Mouse (Mus musculus) hindbrain, embryonic 11.5 days (tissue): ENCODE results near the gene Hecw2. TPM values are rescaled to one million over a fixed set of nuclear protein-coding genes. Genes with fewer than 3 reads are reported as not detected.

Experiments used
- ATAC-seq: fragments of 200-750 bp; cut with Nextera tagmentation; 2 replicates; pipeline ENCODE4 v1.8.0; 2017; ENCODE audit warnings: mild to moderate bottlenecking, moderate TSS enrichment, moderate library complexity; ENCODE audit not compliant: low FRiP score
- DNase-seq: peaks from one replicate; pipeline ENCODE4 v3.0.0-alpha.2; 2015; ENCODE audit warnings: low spot score
- H3K27ac ChIP-seq: fragments of 300-500 bp; sonication (generic); 2 replicates; pipeline ENCODE4 v1.5.1; 2014; ENCODE audit warnings: mild to moderate bottlenecking, low read depth, low read length
- H3K27me3 ChIP-seq: fragments of 300-500 bp; sonication (generic); 2 replicates; pipeline ENCODE4 v1.6.1; 2014; ENCODE audit warnings: mild to moderate bottlenecking, low read length, moderate library complexity, mixed read lengths; ENCODE audit not compliant: control insufficient read depth, insufficient read depth
- H3K36me3 ChIP-seq: fragments of 300-500 bp; sonication (generic); 2 replicates; pipeline ENCODE4 v1.6.1; 2014; ENCODE audit warnings: mild to moderate bottlenecking, low read length, moderate library complexity, mixed read lengths; ENCODE audit not compliant: control insufficient read depth, insufficient read depth
- H3K4me1 ChIP-seq: fragments of 300-500 bp; sonication (generic); replicated peaks from 2 replicates; pipeline ENCODE4 v1.6.1; 2014; ENCODE audit warnings: low read length, mixed read lengths; ENCODE audit not compliant: control insufficient read depth, insufficient read depth
- H3K4me2 ChIP-seq: fragments of 300-500 bp; sonication (generic); replicated peaks from 2 replicates; pipeline ENCODE4 v1.6.1; 2014; ENCODE audit warnings: mild to moderate bottlenecking, low read depth, low read length
- H3K4me3 ChIP-seq: fragments of 300-500 bp; sonication (generic); 2 replicates; pipeline ENCODE4 v1.5.1; 2014; ENCODE audit warnings: low read depth, low read length
- H3K9ac ChIP-seq: fragments of 300-500 bp; sonication (generic); 2 replicates; pipeline ENCODE4 v1.6.1; 2014; ENCODE audit warnings: low read depth, low read length
- H3K9me3 ChIP-seq: fragments of 300-500 bp; sonication (generic); 2 replicates; pipeline ENCODE4 v1.6.1; 2016; ENCODE audit warnings: low read length; ENCODE audit not compliant: control insufficient read depth
- WGBS: fragments of 180-500 bp; shearing (Covaris S2); extraction: QIAGEN DNeasy Blood & Tissue Kit; methylation state at CpG from one replicate; pipeline ENCODE4 v1.1.7; 2014; 5-methylcytosine and 5-hydroxymethylcytosine counted together
- polyA plus RNA-seq: library from polyadenylated mRNA; unstranded; fragments of >200 nt; fragmentation: Nextera tagmentation; extraction: Ambion mirVana; gene quantifications from 2 replicates; pipeline ENCODE4 v1.2.1, GENCODE M21; 2014

Gene Hecw2
- polyA plus RNA-seq, 1 experiment from 2014 or later, result 6.1 TPM

DNA sequence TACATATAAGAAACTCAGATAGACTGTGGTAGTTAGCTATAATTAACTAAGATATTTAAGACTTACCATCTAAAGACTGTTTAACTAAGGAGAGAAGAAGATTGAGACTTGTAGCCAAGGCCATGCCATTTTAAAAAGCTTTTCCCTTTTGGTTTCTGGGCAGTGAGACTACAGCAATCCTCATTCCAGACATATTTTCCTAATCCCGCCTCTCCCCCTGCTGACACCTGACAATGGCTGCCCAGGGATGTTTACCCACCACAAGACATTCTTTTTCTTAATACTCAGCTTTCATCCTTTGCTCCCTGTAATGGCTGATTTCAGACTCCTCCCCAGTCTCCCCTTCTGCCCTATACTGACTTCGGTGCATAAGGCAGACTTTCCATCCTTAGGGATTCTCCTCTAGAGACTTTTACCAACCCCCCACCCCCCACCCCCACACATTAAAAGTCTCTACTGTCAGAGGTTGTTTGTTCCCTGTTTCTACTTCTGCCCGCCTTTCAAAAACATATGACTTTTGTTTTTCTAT lies 328.5 kb downstream of the Hecw2 start:
- Histone ChIP-seq H3K4me2 (no peak overlapping the region), H3K4me1 (no peaks in the 10 kb centered on the region), H3K9ac (no peak overlapping the region), H3K27me3 (no peaks in the 10 kb centered on the region), H3K4me3 (no peak overlapping the region), H3K36me3 (no peaks in the 10 kb centered on the region), H3K9me3 (no peaks in the 10 kb centered on the region), H3K27ac (no peak overlapping the region)
- DNase-seq (no peak), ATAC-seq (no peak)
- WGBS, result 28% methylated on average over 3 of the region's 3 CpGs

DNA sequence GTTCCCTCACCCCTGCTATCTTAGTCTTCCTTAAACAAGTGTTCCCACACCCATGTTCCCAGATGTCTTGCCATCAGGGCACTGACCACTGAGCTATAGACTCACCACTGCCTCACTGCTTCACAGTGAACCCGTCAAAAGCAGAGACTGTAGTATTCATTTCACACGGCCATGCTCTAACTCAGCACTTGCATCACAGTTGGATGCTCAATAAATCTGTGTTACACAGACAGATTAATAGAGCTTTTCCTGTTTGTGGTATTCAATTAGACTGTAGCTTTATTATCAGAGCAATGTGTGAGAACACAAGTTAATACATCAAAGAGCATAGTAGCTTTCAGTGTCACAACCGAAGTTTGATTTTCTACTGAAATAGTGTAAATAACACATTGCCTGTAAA lies 330.9 kb downstream of the Hecw2 start:
- H3K36me3 ChIP-seq, result no peaks in the 10 kb centered on the region
- H3K4me3 ChIP-seq, result no peak overlapping the region
- H3K27me3 ChIP-seq, result no peaks in the 10 kb centered on the region
- DNase-seq (no peak), ATAC-seq (no peak)
- no peak overlapping the region for H3K9ac ChIP-seq
- whole genome bisulfite sequencing, result 82% methylated on average over 3 of the region's 3 CpGs
- H3K4me1 ChIP-seq, result no peaks in the 10 kb centered on the region
- H3K9me3 ChIP-seq, result no peaks in the 10 kb centered on the region
- H3K27ac ChIP-seq, result no peak overlapping the region
- no peak overlapping the region for H3K4me2 ChIP-seq

DNA sequence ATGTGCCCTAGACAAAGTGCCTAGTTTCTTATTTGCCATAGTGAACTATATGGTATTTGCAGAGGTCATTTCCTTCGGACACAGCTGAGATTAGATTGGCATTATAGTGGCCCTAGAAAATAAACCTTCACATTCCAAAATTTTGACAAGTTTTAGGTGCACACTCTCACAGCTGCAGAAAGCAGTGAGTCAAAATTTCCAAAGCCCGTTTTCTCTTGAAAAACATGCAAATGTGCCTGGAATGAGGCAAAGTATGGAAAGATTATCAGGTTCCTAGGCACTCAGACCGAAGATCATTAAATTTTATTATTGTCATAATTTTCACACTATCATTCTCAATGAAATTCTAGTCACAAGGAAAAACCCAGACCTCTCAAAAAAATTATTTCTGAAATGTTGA lies 334.4 kb downstream of the Hecw2 start:
- DNase-seq (no peak), ATAC-seq (no peak)
- 92% methylated on average over 3 of the region's 3 CpGs for WGBS
- no peaks in the 10 kb centered on the region for H3K36me3 ChIP-seq
- H3K27me3 ChIP-seq, result no peaks in the 10 kb centered on the region
- no peak overlapping the region for H3K27ac ChIP-seq
- no peak overlapping the region for H3K9ac ChIP-seq
- no peaks in the 10 kb centered on the region for H3K9me3 ChIP-seq
- no peaks in the 10 kb centered on the region for H3K4me1 ChIP-seq
- H3K4me3 ChIP-seq, result no peak overlapping the region
- no peak overlapping the region for H3K4me2 ChIP-seq

DNA sequence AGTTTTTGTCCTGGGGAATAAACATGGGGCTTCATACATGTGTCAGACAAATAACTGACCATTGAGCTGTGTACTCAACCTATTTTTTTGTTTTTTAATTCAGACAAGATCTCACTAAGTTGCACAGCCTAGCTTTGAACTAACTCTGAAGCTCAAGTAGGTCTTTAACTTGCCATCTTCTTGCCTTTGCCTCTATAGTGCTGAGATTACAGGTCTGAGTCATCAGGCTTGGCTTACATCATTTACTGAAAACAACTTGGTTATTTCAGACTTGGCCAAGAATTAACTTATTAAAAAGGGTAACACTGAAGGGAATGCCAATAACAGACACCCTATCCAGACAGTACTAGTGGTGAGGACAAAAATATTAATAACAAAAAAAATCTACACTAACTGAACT lies 335.8 kb downstream of the Hecw2 start:
- no peak overlapping the region for H3K4me3 ChIP-seq
- H3K9ac ChIP-seq, result no peak overlapping the region
- no peak overlapping the region for H3K4me2 ChIP-seq
- no peaks in the 10 kb centered on the region for H3K27me3 ChIP-seq
- DNase-seq (no peak), ATAC-seq (no peak)
- no peaks in the 10 kb centered on the region for H3K36me3 ChIP-seq
- no peaks in the 10 kb centered on the region for H3K4me1 ChIP-seq
- no peak overlapping the region for H3K27ac ChIP-seq
- H3K9me3 ChIP-seq, result no peaks in the 10 kb centered on the region

DNA sequence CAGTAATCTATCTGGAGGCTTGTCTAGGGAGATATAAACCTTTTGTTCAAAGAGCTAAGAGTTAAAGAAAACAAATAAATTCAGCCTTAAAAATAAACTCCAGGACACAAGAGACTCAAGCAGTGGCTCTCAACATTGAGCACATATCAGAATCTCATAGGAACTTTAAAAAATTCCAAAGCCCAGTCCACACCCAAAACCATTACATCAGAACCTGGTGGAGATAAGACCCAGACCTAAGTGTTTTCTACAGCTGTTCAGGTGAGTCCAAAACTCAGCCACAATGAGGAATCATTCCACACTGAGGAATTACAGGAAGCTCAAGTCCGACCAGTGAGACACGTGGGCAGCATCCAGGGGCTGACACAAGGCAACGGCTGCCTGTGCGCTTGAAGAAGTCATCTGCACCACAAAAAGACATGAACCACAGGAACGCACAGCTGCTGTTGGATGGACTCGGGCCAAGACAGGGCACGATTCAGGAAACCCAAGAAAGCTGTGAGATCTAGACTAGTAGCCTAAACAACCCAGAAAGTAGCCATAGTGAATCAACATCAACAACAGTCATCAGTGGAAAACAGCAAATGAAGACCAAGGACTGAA lies 338.4 kb downstream of the Hecw2 start:
- H3K27me3 ChIP-seq, result no peaks in the 10 kb centered on the region
- H3K9ac ChIP-seq, result no peak overlapping the region
- H3K9me3 ChIP-seq, result no peaks in the 10 kb centered on the region
- H3K4me2 ChIP-seq, result no peak overlapping the region
- ATAC-seq, result no peak
- H3K27ac ChIP-seq, result no peak overlapping the region
- H3K4me3 ChIP-seq, result no peak overlapping the region
- no peaks in the 10 kb centered on the region for H3K36me3 ChIP-seq
- 89% methylated on average over 7 of the region's 7 CpGs for WGBS
- DNase-seq, result no peak
- H3K4me1 ChIP-seq, result no peaks in the 10 kb centered on the region

DNA sequence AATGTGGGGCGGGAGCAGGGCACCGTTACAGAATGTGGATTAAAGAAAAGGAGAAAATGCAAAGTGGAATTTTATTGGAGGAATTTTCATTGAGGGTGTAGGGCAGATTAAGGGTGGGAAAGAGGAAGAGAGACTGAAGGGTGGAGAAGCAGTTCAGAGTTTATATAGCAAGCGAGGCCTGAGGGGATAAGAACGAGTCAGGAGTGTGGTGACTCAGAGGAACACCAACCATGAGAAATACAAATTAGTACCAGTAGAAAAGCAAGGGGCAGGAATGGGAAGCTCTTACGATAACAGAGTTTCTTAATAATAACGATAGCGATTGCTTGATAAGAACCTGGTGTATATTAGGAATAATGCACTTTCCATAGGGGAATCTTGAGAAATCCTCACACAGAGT lies 339.2 kb downstream of the Hecw2 start:
- Histone ChIP-seq H3K36me3 (no peaks in the 10 kb centered on the region), H3K27ac (no peak overlapping the region), H3K27me3 (no peaks in the 10 kb centered on the region), H3K9ac (no peak overlapping the region), H3K4me1 (no peaks in the 10 kb centered on the region), H3K9me3 (no peaks in the 10 kb centered on the region), H3K4me2 (no peak overlapping the region), H3K4me3 (no peak overlapping the region)
- ATAC-seq (no peak), DNase-seq (no peak)
- 94% methylated on average over 7 of the region's 7 CpGs for WGBS

DNA sequence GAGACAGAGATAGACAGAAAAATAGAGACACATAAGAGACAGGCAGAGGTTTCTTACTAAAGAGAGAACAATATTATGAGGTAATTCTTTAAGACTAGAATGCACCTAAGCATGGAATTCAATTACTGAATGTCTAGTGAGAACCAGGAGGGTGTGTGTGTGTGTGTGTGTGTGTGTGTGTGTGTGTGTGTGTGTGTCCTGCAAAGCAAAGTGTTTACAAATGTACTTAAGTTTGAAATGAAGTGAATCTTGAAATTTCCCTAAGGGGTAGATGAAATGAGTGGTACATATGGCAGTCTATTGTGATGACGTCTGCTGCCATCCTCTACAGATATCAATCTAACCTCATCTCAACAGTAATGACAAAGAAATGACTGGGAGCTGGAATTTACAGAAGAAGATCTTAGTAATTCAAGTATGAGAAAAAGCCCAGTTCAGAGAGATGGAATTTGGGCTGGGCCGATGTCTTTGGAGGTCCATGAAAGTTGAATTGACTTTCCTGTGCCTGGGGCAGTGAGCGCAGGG lies 342.8 kb downstream of the Hecw2 start:
- 89% methylated on average over 3 of the region's 3 CpGs for WGBS
- no peak for ATAC-seq
- no peak overlapping the region for H3K4me3 ChIP-seq

DNA sequence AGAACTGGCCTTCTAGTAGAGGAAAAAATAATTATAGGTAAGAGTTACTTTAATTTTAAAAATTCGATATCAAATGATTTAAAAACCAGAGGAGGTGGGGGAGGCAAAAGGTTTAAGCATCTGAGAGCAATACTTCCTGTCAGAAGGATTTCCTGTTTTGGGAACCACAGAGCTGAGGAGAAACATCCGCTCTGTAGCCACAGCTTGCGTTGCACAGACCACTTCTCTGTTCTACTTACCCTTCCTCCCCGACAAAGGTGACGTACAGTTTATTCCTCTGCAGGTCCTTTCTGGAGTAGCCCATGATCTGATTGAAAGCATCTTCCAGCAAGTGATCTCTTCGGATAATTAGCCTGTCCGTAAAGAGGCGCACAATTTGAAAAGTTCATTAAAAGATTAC lies 343.6 kb downstream of the Hecw2 start:
- DNase-seq (no peak), ATAC-seq (no peak)
- 86% methylated on average over 8 of the region's 8 CpGs for WGBS
- Histone ChIP-seq H3K4me2 (no peak overlapping the region), H3K4me1 (no peaks in the 10 kb centered on the region), H3K4me3 (no peak overlapping the region), H3K9me3 (no peaks in the 10 kb centered on the region), H3K36me3 (no peaks in the 10 kb centered on the region), H3K27ac (no peak overlapping the region), H3K9ac (no peak overlapping the region), H3K27me3 (no peaks in the 10 kb centered on the region)

More for the DNA sequence above, 342.8 kb downstream of the Hecw2 start:
- no peaks in the 10 kb centered on the region for H3K27me3 ChIP-seq
- no peak for DNase-seq
- no peak overlapping the region for H3K27ac ChIP-seq
- H3K9me3 ChIP-seq, result no peaks in the 10 kb centered on the region
- H3K4me2 ChIP-seq, result no peak overlapping the region
- H3K4me1 ChIP-seq, result no peaks in the 10 kb centered on the region
- H3K9ac ChIP-seq, result no peak overlapping the region
- H3K36me3 ChIP-seq, result no peaks in the 10 kb centered on the region

DNA sequence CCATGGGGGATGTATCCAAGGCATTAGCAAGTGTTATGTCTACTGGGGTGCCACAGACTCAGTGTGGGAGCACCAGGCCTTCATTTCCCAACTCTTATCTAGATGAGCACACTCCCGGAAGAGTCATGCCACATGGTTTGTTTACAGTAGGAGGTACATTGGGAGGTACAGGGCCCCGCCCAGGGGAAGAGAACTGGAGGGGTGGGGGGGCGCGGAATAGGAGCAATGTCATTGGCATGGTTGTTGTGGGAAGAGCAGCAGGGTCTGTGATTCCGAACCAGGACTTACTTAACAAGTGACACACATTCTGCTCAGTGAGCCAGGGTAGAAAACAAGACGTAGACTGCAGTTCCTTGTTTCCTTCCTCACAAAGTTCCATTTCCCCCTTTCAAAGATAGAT lies 344.1 kb downstream of the Hecw2 start:
- ATAC-seq, result no peak
- WGBS, result 88% methylated on average over 6 of the region's 6 CpGs
- Histone ChIP-seq H3K9ac (no peak overlapping the region), H3K9me3 (no peaks in the 10 kb centered on the region), H3K27ac (no peak overlapping the region), H3K4me2 (no peak overlapping the region), H3K36me3 (no peaks in the 10 kb centered on the region), H3K4me1 (no peaks in the 10 kb centered on the region), H3K4me3 (no peak overlapping the region), H3K27me3 (no peaks in the 10 kb centered on the region)
- DNase-seq, result no peak
